Mouse (Mus musculus) ES-Bruce4 (cell line): ENCODE data around the gene Apoa1.

Experiments used
- CTCF ChIP-seq: IDR thresholded peaks from one replicate; pipeline ENCODE4 v1.8.1; 2011; ENCODE audit warnings: low read depth, low read length
- EP300 ChIP-seq: IDR thresholded peaks from 2 replicates; pipeline ENCODE4 v1.6.1; 2011; ENCODE audit warnings: low read depth, low read length; ENCODE audit not compliant: insufficient read depth
- POLR2A ChIP-seq: IDR thresholded peaks from one replicate; pipeline ENCODE4 v1.8.1; 2011; ENCODE audit warnings: low read length; ENCODE audit not compliant: insufficient read depth

- TF ChIP-seq CTCF (no peak), POLR2A (no peak), EP300 (no peak)
Measured at GRCm38 (mm10) chr9:46186387-46186786, 42.0 kb upstream of the Apoa1 start.
